Mouse (Mus musculus): ENCODE results near the gene Dner.

The Dner gene

DNA sequence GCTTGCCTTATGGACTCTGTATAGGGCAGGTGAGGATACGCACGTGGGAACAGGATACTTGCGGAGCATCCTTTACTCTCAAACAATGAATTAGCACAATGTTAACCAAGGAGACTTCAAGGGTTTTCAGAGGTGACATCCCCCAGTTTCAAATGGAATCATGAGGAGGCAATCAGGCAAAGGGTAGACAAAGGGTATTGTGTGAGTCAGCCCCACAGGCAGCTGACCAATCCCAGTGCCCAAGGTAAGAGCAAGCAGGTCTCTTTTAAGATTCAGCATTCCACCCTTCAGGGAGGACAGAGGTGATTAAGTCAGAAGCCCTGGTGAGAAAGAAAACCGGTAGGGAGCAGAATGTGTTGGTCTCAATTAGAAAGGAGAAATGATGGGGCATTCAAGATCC, 55.6 kb downstream of the Dner start:
- in situ Hi-C loops (cut with MboI, MseI): no loop called here

DNA sequence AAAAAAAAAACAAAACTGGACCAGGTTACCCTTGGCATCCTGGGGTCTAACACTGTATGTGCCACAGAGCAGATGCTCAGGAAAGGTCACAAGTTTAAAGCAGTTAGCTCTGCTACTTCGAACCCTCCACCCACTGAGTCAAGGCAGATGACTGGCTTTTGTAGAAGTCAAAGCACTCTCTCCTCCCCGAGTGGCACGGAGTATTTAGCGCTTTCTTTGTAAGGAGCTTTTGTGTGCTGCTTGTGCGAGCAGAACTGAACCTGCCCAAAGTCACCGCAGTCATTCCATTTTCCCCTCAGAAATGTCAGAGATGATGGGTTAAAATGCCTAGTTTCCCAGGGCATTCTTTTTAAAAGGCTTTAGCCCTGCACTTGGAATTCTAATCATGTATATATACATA, 59.1 kb downstream of the Dner start:
- in situ Hi-C loops (cut with MboI, MseI): no loop called here

DNA sequence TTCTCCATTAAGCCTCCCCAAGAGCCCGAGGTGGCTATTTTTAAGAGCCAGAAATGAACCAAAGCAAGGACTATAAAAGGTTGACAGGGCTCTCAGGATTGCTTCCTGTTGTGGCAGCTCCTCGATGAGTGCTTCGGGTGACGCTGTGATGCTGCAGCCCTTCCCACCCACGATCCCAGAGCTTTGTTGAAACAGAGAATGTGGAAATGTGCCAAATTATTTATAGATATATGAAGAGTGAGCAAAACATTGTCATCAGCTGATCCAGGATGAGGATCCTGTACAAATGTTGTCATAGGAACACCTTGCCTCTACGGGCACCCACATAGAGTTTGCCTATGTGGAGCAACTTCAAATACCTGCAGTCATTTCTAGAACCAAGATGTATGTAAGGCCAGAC, 67.8 kb downstream of the Dner start:
- in situ Hi-C loops (cut with MboI, MseI): no loop called here

DNA sequence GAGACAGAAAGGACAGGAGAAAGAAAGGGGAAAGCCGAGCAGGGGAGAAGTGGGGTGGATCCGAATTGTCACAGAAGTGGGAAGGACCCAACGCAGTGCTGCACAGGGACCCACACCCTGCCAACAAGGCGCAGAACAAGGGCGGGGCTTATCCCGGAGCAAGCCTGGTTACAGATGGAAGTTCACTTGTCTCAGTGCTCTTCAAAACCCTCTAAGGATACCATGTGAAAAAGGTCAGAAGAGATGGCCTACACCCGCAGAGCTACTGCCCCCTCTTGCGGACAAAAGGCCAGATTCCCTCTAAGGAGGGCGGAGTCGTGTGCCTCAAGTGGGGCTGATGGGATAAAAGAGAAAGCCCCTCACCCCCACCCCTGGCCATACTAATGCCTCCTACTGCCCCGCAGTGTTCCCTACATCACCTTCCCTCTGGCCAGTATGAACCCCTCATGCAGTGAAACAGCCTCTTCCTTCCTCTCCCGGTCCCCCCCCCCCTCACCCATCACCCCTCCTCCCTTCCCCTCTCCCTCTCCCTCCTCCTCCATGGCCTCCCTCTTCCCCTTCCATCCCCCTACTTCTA, 73.0 kb downstream of the Dner start:
- in situ Hi-C loops (cut with MboI, MseI): no loop called here

DNA sequence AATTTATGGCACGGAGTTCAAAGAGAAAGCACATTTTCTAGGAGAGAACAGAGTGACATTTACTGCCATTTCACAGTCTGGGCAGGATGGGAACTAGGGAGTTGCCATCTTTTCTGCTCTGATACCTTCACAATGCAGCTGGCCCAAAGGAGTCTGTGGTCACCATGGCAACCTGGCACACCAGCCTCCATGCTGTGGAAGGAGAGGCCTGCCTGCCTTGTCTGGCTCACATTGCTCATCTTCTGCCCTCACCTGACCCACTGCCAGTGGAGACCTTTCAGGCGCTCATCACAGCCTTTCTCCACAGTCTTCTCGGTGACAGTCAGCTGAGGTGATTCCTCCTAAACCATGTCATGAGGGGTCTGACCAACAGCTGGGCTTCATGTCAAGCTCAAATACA, 74.7 kb downstream of the Dner start:
- in situ Hi-C loops (cut with MboI, MseI): no loop called here

DNA sequence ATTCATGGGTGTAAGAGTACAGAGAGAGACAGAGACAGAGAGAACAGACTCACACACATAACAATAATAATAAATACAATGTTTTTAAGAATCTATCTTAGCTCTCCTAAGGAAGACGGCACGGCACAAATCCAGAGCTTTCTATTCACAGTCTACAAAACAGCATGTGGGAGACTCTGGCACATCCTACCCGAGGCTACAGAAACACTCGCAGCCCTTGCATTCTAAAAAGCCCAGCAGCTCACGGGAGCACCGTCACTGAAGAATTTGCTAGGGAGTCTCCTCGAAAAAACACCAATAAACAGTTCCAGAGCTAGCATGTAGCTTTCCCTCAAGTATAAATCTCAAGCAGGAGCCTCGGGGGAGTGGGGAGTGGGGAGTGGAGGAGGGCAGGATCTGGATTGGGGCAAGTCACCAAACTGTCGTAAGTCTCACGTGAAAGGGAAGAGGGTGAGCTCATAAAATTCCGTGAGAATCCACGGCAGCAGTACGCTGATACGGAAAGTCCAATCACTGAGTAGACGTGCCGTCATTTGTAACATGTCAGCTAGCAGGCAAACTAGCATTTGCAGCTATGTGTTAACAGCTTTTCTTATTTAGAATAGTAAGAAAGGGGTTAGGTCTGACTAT, 76.8 kb downstream of the Dner start:
- in situ Hi-C loops (cut with MboI, MseI): no loop called here

DNA sequence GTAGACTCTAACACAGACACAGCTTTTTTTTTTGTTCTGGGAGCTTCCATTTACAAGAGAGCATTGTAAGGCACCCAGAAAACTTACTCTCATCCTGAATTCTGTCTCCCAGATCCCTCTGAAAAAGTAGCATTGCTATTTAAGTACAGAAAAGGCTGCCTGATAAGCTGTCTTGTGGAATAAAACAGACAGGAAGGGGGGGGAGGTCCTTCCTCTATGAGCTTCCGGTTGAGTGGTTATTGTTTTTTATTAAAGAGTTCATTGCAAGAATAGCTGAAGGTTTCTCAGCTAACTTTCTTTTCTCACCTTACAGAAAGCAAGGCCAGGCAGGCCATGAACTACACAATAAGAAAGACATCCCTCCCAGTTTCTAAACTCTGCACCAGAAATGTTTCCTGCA, 77.9 kb downstream of the Dner start:
- in situ Hi-C loops (cut with MboI, MseI): no loop called here

DNA sequence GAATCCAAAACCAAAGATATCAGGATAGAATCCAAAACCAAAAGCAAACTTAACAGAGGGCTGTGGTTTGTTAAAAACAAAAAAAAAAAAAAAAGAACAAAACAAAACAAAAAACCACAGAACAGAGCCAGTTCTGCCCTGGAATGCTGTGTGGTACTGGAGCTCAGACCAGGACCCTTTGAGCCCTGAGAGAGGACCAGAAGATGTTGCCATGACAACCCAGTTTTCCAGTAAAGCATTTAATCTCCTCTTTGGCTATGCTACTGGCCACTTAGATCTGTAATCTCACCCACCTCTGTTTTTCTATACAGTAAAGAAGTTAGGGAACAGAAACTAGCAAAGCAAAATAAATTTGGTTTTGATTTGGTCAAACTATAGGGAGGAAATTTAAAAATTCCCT, 79.9 kb downstream of the Dner start:
- in situ Hi-C loops (cut with MboI, MseI): no loop called here

DNA sequence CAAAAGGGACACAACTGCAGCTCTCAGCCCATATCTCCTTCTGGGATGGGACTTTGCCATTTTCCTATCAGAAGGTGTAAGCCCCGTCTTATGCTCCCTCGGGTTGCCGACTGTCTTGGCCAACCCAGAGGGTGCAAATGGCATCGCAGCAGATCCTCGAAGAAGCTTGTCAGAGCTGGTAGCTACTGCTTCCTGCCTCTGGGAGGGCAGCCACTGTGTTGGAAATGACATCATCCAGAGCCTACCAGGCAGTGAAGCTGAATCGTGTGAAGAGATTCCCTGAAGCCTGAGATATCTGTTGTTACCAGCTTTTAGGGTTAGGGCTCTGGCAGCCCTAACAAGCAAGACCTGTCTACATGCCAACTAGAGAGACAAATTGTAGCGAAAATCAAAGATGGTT, 81.4 kb downstream of the Dner start:
- in situ Hi-C loops (cut with MboI, MseI): no loop called here

DNA sequence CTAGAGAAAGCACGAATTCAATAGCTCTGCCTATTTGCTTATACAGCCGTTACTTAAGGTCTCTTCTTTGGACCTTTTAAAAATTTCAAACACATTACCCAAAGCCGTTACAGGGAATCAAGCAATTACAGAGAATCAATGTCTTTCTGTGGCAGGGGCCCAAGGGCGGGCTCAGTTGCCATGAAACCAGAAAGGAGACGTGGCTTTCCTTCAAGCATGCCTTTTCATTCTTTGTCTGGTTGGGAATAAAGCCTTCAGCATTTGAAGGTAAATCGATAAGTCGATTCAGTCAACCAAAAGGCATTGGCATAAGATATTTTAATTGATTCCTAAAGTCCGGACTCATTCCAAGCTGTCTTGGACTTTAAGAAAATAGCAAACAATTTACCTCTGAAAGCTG, 82.9 kb downstream of the Dner start:
- in situ Hi-C loops (cut with MboI, MseI): no loop called here

DNA sequence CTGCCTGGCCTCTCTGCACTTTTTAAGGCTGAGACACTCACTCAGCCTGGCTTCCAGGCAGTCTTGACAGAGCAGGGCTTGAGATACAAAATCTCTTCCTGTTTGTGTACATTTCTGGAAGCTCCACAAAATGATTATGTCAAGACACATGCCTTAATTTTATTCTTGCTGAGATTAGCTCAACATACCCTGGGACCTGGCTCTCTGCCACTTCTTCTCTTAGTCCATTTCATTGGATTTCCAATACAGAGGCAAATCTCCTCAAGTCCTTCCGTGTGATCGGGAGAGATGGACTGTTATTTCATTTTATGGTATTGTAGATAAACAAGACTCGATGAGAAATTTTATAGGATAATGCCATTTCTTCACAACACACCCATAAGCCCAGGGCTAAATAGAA, 84.7 kb downstream of the Dner start:
- in situ Hi-C loops (cut with MboI, MseI): no loop called here

DNA sequence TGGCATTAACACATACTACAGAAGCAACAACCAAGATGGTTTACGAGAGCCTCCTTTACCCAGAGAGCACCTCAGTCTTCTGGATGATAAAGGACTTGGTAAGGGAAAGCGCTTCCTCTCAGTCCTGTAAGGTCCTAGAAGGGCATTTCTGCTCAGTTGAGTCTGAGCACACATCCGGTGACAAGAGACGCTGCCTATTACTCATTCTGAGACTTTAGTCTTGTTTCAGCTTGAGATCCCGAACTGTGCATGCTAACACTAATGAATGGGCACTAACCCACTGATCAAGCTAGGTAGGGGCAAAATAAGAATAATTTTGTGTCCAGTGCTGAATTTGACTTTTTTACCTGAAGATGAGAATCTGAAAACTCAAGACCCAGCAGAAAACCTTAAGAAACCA, 97.0 kb downstream of the Dner start:
- in situ Hi-C loops (cut with MboI, MseI): no loop called here

DNA sequence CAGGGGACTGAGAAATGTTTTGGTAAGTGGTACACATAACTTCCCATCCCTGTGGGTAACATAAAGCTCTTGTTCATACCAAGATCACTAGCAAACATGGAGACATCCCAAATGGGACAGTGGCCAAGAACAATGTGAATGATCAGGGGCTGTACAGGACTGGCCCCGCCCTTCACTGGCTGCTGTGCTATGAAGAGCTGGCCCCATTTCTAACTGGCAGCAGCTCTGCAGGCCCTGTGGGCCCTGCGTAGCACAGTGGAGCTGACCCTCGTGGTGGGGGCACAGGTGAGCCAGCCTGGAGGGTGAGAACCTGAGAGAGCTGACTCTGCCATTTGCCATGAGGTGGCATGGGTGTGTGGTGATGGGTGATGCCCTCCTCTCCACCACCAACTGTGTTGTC, 100.0 kb downstream of the Dner start:
- in situ Hi-C loops (cut with MboI, MseI): no loop called here

DNA sequence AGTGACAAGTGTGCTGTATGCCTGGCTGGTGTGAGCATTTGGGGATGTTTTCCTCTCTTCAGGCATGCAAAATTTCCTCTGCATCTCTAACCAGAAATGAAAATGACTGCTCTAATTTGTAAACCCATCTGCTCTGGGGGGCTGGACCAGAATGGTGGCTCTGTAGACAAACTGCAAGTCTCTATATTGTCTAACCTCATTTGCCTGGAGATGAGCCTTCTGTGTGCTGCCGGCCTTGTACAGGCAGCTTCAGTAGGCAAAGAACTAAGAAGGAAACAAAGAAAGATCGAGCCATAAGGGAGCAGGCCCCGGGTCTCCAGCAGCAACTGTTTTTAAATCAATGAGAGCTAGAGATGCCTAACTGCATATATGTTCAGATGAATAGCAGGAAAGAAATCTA, 103.6 kb downstream of the Dner start:
- in situ Hi-C loops (cut with MboI, MseI): no loop called here

DNA sequence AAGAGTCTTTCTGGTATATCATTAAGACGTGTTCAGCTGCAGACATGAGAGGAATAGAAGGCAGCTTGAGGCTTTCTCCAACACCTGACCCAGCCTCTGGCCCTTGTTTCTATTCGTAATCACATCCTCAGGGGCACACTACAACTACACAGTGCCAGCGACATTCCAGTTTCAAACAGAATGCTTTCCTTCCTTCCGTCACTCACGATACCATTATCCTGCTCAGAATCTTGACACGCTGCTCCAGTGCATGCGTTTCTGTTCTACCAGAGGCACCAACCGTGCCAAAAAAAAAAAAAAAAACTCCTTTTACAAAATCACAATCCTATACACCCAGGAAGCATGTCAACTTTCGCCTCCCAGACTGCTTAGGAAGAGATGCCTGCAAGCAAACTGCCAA, 105.5 kb downstream of the Dner start:
- in situ Hi-C loops (cut with MboI, MseI): no loop called here

DNA sequence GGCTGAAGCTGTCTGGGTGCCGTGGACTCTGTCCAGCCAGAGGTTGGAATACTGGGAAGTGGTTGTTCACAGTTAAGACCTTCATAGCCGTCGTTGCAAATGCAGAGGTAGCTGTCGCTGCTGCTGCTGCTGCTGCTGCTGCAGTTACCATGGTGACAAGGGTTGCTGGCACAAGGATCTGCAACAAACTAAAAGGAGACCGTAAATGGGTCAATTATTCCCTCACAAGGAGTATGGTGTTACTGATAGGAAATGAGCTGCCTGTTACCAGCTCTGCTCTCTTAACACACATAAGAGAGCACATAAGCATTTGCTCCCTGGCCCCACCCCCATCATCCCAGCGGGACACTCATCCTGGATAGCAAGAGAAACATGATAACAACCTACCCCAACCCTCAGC, 110.6 kb downstream of the Dner start:
- in situ Hi-C loops (cut with MboI, MseI): no loop called here

DNA sequence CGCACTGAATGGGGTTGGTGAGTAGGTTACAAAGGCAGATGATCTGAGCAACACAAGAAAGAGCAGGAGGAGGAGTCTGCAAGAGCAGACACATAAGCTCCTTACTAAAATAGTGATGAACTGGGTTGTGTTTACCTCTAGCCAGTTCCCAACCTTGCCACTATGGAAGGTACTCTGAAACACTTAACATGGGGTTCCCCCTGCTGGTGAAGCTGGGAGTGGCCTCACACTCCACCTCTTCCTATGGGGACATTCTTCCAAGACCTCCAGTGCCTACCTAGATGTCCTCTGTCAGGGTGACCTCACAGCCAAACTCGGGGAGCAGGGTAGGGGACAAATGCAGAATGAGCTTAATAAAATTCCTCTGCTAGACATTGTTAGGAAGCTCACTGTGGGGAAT, 114.2 kb downstream of the Dner start:
- in situ Hi-C loops (cut with MboI, MseI): no loop called here

DNA sequence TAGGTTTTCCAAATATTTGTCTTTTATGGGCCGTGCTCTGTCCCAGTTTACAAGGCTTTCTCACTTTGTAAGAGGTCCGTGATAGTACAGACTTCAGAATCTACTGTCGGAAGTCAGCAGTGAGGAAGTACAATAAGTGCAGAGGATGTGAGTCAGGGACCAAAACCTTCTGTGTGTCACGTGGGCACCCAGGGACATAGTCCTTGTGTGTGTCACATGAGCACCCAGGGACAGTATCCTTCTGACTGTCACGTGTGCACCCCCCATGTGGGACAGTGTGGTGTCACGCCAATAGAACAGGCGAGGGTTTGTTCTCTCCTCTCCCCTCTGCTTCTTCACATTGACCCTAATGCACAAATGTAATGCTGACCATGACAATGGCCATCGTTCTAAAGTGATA, 134.2 kb downstream of the Dner start:
- in situ Hi-C loops (cut with MboI, MseI): no loop called here

DNA sequence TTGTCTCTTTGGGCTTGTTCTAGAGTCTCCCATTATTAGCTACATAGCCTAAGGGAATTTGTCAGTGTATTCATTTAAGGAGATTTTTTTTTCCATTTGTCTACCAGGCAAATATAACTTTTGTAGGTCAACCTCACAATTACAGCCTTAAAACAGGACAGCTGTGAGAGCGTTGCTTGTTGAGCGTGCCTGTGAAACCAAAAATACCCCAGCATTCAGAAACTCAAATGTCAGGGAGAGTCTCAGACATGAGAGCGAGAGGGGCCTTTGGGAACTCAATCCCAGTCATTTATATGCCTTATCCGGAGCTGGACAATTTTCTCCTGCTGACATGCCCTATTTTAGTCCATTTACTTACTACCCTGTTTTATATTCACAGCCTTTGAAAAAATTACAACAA, 134.6 kb downstream of the Dner start:
- in situ Hi-C loops (cut with MboI, MseI): no loop called here

DNA sequence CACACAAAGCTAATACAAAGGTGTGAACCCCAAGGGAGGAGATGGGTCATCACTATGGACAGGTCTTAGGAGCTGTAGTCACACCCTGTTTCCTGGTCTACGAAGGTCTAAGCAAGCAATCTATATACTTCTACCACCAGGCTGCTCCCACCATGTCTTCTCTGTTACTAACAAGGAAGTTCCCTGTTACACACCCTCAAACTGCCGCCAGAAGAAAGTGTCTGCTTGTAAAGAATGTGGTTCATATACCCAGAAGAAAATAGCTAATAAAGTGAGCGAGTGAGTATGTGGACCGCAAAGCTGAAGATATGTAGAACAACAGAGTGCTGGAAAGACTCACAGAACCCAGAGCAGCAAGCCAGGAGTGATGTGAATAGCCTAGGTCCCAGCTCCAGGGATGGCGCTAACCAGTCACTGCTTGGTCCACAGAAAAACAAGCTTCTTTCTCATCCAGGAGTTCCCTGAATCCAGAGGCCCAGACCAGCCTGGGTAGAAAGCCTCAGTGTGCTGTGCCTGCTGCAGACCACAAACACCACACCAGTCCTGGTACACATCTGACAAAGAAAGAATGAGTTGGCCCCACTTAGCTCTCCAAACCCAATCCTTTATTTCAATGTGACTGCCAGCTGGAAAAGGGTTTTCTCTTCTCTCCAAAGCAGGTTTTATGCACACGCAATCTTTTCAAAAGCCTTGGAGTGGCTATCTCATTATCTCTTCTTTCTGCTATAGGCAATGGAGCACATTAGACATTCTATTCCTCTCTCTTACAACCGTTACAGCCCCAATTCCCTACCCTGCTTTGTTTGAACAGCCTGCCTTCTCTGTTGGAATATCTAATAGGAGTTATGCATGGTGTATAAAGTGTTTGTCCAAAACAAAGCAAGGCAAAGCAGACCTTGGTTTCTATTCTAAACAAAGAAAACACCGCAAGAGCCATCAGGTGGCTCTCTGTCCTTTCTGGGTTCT, 139.2 kb downstream of the Dner start:
- in situ Hi-C loops (cut with MboI, MseI): no loop called here

DNA sequence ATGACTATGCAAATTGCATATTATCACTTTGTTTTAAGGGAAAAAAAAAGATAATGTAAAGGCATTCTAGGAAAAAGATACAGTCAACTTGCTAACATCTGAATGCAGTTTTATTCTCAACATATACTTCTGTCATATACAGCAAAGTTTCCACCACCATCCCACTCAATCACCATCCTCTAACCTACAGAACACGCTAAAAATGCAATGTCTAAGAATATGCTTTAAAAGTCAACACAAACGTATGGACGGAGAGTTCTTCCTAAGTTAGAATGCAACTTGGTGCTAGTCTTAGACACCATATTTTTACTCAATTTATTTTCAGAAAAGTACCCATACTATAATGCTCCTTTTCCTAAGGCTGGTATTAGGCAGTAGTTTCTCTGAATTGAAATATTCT, 144.0 kb downstream of the Dner start:
- in situ Hi-C loops (cut with MboI, MseI): no loop called here

DNA sequence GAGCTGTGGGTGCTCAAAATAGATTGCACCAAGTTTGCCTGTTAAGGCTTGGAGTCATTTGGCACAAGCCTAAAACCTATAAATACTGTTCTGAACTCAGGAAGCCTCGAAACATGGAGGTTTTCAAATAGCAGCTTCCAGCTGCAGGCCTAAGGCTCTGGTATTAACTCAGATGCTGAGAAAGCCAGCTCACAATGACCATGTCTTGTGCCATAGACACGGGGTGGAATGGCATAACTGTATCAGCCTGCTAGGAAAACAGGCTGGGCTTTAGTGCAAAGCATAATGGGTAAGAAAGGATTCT, 146.0 kb downstream of the Dner start:
- in situ Hi-C loops (cut with MboI, MseI): no loop called here

DNA sequence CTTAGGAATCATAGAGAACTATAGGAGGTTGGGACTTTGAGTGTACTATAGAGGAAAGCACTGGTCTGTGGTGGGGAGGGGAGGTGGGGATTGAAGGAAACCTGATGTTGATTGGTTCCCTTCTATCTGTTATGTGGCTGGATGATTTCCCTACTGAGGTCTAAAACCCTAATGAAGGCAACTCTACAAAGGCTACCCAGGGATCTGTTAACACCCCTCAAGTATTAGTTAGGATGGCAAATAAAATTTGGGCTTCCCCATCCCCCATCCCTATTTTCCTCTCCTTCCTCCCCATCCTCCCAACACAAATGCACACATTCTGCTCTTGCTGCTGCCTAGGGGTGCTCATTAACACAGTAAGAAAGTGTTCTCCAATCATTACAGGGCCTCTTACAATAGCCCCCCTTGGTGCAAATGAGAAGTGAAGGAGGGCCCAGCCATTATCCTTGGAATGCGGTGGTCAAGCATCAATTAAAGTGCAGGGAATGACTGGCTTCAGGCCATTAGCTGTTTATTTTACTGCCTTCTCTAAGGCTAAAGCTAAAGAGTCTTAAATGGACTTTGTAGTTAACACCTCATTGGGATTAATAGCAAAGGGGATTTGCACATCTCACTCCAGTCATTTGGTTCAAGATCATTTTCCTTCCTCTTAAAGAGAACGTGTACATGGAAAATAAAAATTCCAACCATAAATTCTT, 146.5 kb downstream of the Dner start:
- in situ Hi-C loops (cut with MboI, MseI): no loop called here

Measured in T-helper 1 cell (primary cell).